Mouse (Mus musculus) C2C12 (cell line): ENCODE measurements at regions not wholly inside any gene's neighbourhood (a gene's known extent, or its start where the extent isn't known, plus 50 kb on each side); places are given as distances from the start of the nearest gene placed in this dataset.

ENCODE experiments used
- CTCF ChIP-seq: IDR thresholded peaks from one replicate; pipeline ENCODE4 v1.5.1; 2011; ENCODE audit not compliant: control insufficient read depth, insufficient read depth, insufficient read length
- MYOD1 ChIP-seq: IDR thresholded peaks from one replicate; pipeline ENCODE4 v1.6.1; 2011; ENCODE audit warnings: low read depth; ENCODE audit not compliant: control insufficient read depth, insufficient read length

GRCm38 (mm10) chr10:46123795-46124194, 546.2 kb downstream of the Hace1 start:
- TF ChIP-seq MYOD1 (no peak), CTCF (no peak)
